Mouse (Mus musculus): ENCODE measurements around the gene Olfr1490.
"Not testable (repeated sequence)": the region's sequence is repeated elsewhere in the genome, so short reads cannot be mapped to it uniquely, and the experiment has no call there.

Gene Olfr1490
- long read RNA-seq, experiment 1: 0 reads
- long read RNA-seq, experiment 2: 0 reads

GRCm38 (mm10) chr19:13650791-13651190 is at the start of gene Olfr1490:
Olfr1490 (plus strand) TSS chr19:13651091.
- intact Hi-C loops (cut with DNase I): no loop called here

GRCm38 (mm10) chr19:13617075-13617474 is 33.8 kb upstream of the Olfr1490 start, which contains the start of gene Olfr1487:
Olfr1487 (plus strand) TSS chr19:13617375.
- intact Hi-C loops (cut with DNase I): not testable (repeated sequence)

GRCm38 (mm10) chr19:13631321-13631720 is 19.6 kb upstream of the Olfr1490 start, which contains the start of gene Olfr1489:
Olfr1489 (plus strand) TSS chr19:13631621.
- intact Hi-C loops (cut with DNase I): no loop called here

GRCm38 (mm10) chr19:13696968-13697367 is 46.1 kb downstream of the Olfr1490 start, which contains the start of gene Olfr1491:
Olfr1491 (plus strand) TSS chr19:13697268.
- intact Hi-C loops (cut with DNase I): no loop called here

Small RNAs within 50 kb of the gene (microRNA-seq; reads per million reads assigned to microRNA genes)
- gene Gm23931: 0 reads per million in 2 experiments

All from adrenal gland (tissue).